ENCODE assay signal across 7 mouse cellular contexts in the genomic region with DNA sequence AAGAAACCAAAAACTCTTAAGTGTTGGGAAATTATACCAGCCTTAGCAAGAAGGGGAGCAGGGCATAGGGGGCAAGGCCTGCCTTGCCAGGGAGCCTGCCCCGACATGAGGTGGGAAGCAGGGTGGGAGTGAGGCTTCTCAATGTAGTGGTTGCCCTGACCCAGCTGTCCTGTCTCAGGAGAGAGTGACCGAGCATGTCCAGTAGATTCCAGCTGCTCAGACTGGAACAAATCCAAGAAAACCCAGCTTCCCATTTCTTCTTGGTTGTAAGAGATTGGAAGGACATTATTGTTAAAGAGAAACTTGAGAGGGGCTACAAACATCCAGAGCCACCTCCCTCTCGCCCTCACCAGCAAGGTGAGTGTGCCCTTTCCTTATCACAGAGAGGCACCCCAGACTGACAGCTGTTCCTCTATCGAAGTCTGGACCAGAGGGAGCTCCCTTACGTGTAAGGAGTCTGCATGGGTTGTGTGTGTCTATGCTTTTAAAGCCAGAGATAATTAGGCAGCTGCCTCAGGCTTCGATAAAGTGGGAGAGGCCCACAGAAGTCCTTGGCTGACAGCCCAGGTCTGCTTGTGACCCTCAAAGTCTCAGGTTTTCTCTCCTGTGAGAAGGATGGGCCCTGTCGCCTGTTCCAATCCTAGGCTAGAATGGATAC.
DNase-seq lines count a peak whose midpoint lies in the region; ATAC-seq and TF ChIP-seq lines count a peak whose summit lies in the region.

No protein-coding gene starts in this region.

- no peaks in the 10 kb centered on the region for H3K9me3 ChIP-seq in intestine, embryonic 15.5 days

- no peaks in the 10 kb centered on the region for H3K36me3 ChIP-seq in heart, adult 2 months (ENCODE audit: control insufficient read depth, insufficient read depth, low read length)
- no peaks in the 10 kb centered on the region for H3K36me3 ChIP-seq in intestine, embryonic 15.5 days

- H3K4me2 ChIP-seq in intestine, embryonic 15.5 days (replicated peaks): no peak overlapping the region

- DNase-seq in layer of hippocampus, adult 2 months (ENCODE audit: low spot score in 2 of 2): no peak
- DNase-seq in layer of hippocampus, adult 11-12 months (ENCODE audit: low spot score): no peak
- peak; percentile 21 to 27 for DNase-seq in heart, adult 2 months
- DNase-seq in lung, postnatal 36 days: peak; percentile 47
- DNase-seq in adrenal gland, adult 8-10 months: no peak
- no peak for DNase-seq in urinary bladder, postnatal 10 days (ENCODE audit: low spot score)

- H3K9ac ChIP-seq in heart, adult 2 months (ENCODE audit: low read depth, low read length): no peak overlapping the region
- H3K9ac ChIP-seq in intestine, embryonic 15.5 days: no peak overlapping the region

- TF ChIP-seq EP300 in heart, adult 2 months (IDR thresholded peaks at IDR 0.05; ENCODE audit: insufficient read depth, low read depth, low read length): no peak

- H3K27me3 ChIP-seq in heart, adult 2 months (ENCODE audit: control insufficient read depth, insufficient read depth, low read length): no peaks in the 10 kb centered on the region
- H3K27me3 ChIP-seq in intestine, embryonic 15.5 days (replicated peaks): no peaks in the 10 kb centered on the region

- H3K79me2 ChIP-seq in heart, adult 2 months (replicated peaks; ENCODE audit: control insufficient read depth, insufficient read depth, low read length): no peaks in the 10 kb centered on the region

- H3K4me1 ChIP-seq in heart, adult 2 months (ENCODE audit: control insufficient read depth, insufficient read depth, low read length): no peaks in the 10 kb centered on the region
- H3K4me1 ChIP-seq in intestine, embryonic 15.5 days (replicated peaks): peaks cover 6% of the 10 kb centered on the region

- no peak for TF ChIP-seq CTCF in layer of hippocampus, adult 2 months (conservative IDR thresholded peaks at IDR 0.05)
- TF ChIP-seq CTCF in heart, adult 2 months (IDR thresholded peaks at IDR 0.05): no peak

- intact Hi-C loops in heart, adult 2 months (cut with DNase I): no loop called here

- no peak overlapping the region for H3K4me3 ChIP-seq in layer of hippocampus, adult 2 months
- no peak overlapping the region for H3K4me3 ChIP-seq in heart, adult 2 months
- no peak overlapping the region for H3K4me3 ChIP-seq in intestine, embryonic 15.5 days (replicated peaks)

- ATAC-seq in intestine, embryonic 15.5 days: peak; percentile 56; the same call in 1 of the 2 replicates

- TF ChIP-seq POLR2A in heart, adult 2 months (IDR thresholded peaks at IDR 0.05; ENCODE audit: insufficient read depth, low read depth, low read length): no peak

- 34% methylated on average over 7 of the region's 7 CpGs for WGBS in heart, adult 2 months
- WGBS in intestine, embryonic 15.5 days: 38% methylated on average over 7 of the region's 7 CpGs

- peak overlapping the region; percentile 10; the same call in 1 of the 2 replicates for H3K27ac ChIP-seq in layer of hippocampus, adult 2 months
- no peak overlapping the region for H3K27ac ChIP-seq in heart, adult 2 months
- H3K27ac ChIP-seq in intestine, embryonic 15.5 days: no peak overlapping the region

Comparison
In these comparisons a context has a peak if more than half of its experiments do, and no peak if none do; other contexts are left out.
1. DNase-seq: peak in heart, adult 2 months (2 of 2) and lung, postnatal 36 days (single experiment); none in layer of hippocampus, adult 2 months (0 of 2), layer of hippocampus, adult 11-12 months (single experiment), adrenal gland, adult 8-10 months (single experiment) and urinary bladder, postnatal 10 days (single experiment).